Mouse (Mus musculus) MEL (cell line): ENCODE measurements around the gene Spop. TPM values are rescaled to one million over a fixed set of nuclear protein-coding genes. Genes with fewer than 3 reads are reported as not detected.

ENCODE experiments used
- DNase-seq: peaks from one replicate; pipeline ENCODE4 v3.0.0; 2011; ENCODE audit warnings: low read depth, low spot score
- H3K27ac ChIP-seq: 2 replicates; pipeline ENCODE4 v1.5.1; 2012; ENCODE audit warnings: low read depth, mild to moderate bottlenecking, control low read depth, low read length, moderate library complexity; ENCODE audit not compliant: control insufficient read depth
- H3K27me3 ChIP-seq, 2 experiments: fragments of 150-350 bp in 1 of 2; sonication (generic) in 1 of 2; 2 replicates each; pipeline ENCODE4 v1.6.1; 2012; ENCODE audit warnings: low read length in 2 of 2, mild to moderate bottlenecking in 2 of 2, improper control_type of control experiment in 1 of 2, moderate library complexity in 1 of 2; ENCODE audit not compliant: insufficient read depth in 2 of 2, control insufficient read depth in 1 of 2
- H3K36me3 ChIP-seq, 2 experiments: 2 replicates each; pipeline ENCODE4 v1.6.1; 2012 to 2014; ENCODE audit warnings: low read length in 2 of 2, improper control_type of control experiment in 1 of 2, inconsistent platforms in 1 of 2, mild to moderate bottlenecking in 1 of 2; ENCODE audit not compliant: insufficient read depth in 2 of 2, control insufficient read depth in 1 of 2
- H3K4me1 ChIP-seq, 2 experiments: fragments of 150-350 bp in 1 of 2; sonication (generic) in 1 of 2; 2 replicates each; pipeline ENCODE4 v1.6.1; 2012; ENCODE audit warnings: low read length in 2 of 2, improper control_type of control experiment in 1 of 2, mild to moderate bottlenecking in 1 of 2; ENCODE audit not compliant: insufficient read depth in 2 of 2, control insufficient read depth in 1 of 2
- H3K4me3 ChIP-seq, 2 experiments: fragments of 150-350 bp in 1 of 2; sonication (generic) in 1 of 2; 2 replicates each; pipeline ENCODE4 v1.5.1; 2012; ENCODE audit warnings: low read depth in 2 of 2, low read length in 2 of 2, mild to moderate bottlenecking in 2 of 2, moderate library complexity in 2 of 2, control low read depth in 1 of 2, improper control_type of control experiment in 1 of 2; ENCODE audit not compliant: control insufficient read depth in 1 of 2, insufficient read depth in 1 of 2
- H3K79me2 ChIP-seq: 2 replicates; pipeline ENCODE4 v1.6.1; 2012; ENCODE audit warnings: mild to moderate bottlenecking, low read length, moderate library complexity; ENCODE audit not compliant: control insufficient read depth, poor library complexity, insufficient read depth
- H3K9ac ChIP-seq: 2 replicates; pipeline ENCODE4 v1.6.1; 2012; ENCODE audit warnings: low read depth, mild to moderate bottlenecking, control low read depth, low read length, moderate library complexity; ENCODE audit not compliant: control insufficient read depth, poor library complexity, severe bottlenecking
- H3K9me3 ChIP-seq: fragments of 150-350 bp; sonication (generic); replicated peaks from 2 replicates; pipeline ENCODE4 v1.6.1; 2012; ENCODE audit warnings: mild to moderate bottlenecking, low read length, improper control_type of control experiment, moderate library complexity; ENCODE audit not compliant: insufficient read depth
- BHLHE40 ChIP-seq: IDR thresholded peaks from 2 replicates; pipeline ENCODE4 v1.6.1; 2012; ENCODE audit warnings: low read depth, mild to moderate bottlenecking, inconsistent platforms, low read length, improper control_type of control experiment, borderline replicate concordance
- CHD1 ChIP-seq: IDR thresholded peaks from 2 replicates; pipeline ENCODE4 v1.6.1; 2012; ENCODE audit warnings: low read depth, mild to moderate bottlenecking, inconsistent platforms, low read length, improper control_type of control experiment
- CTCF ChIP-seq, 3 experiments: IDR thresholded peaks in 2 of 3; conservative IDR thresholded peaks in 1 of 3; 2 replicates each; pipeline ENCODE4 v1.5.1; 2011 to 2012; ENCODE audit warnings: low read length in 3 of 3, low read depth in 2 of 3, mild to moderate bottlenecking in 2 of 3, improper control_type of control experiment in 1 of 3, inconsistent platforms in 1 of 3, mixed read lengths in 1 of 3, moderate library complexity in 1 of 3; ENCODE audit not compliant: control insufficient read depth in 1 of 3, insufficient read depth in 1 of 3, poor library complexity in 1 of 3, severe bottlenecking in 1 of 3
- EP300 ChIP-seq, 2 experiments: IDR thresholded peaks; 2 replicates each; pipeline ENCODE4 v1.6.1; 2011; ENCODE audit warnings: improper control_type of control experiment in 2 of 2, low read length in 2 of 2, low read depth in 1 of 2, mild to moderate bottlenecking in 1 of 2
- ETS1 ChIP-seq: IDR thresholded peaks from 2 replicates; pipeline ENCODE4 v1.6.1; 2012; ENCODE audit warnings: low read depth, mild to moderate bottlenecking, inconsistent platforms, low read length, improper control_type of control experiment, moderate library complexity
- GABPA ChIP-seq: IDR thresholded peaks from 2 replicates; pipeline ENCODE4 v1.6.1; 2012; ENCODE audit warnings: low read depth, mild to moderate bottlenecking, inconsistent platforms, low read length, improper control_type of control experiment, moderate library complexity
- KAT2A ChIP-seq: conservative IDR thresholded peaks from 2 replicates; pipeline ENCODE4 v1.6.1; 2012; ENCODE audit warnings: low read depth, low read length, improper control_type of control experiment, inconsistent platforms
- MAFK ChIP-seq: IDR thresholded peaks from 2 replicates; pipeline ENCODE4 v1.6.1; 2011; ENCODE audit warnings: low read depth, mild to moderate bottlenecking, low read length, improper control_type of control experiment, borderline replicate concordance
- MEF2A ChIP-seq: IDR thresholded peaks from 2 replicates; pipeline ENCODE4 v1.6.1; 2014; ENCODE audit warnings: low read depth, mild to moderate bottlenecking, inconsistent platforms, low read length, improper control_type of control experiment; ENCODE audit not compliant: poor library complexity, insufficient replicate concordance, severe bottlenecking; ENCODE audit errors: extremely low read depth
- NRF1 ChIP-seq: IDR thresholded peaks from 2 replicates; pipeline ENCODE4 v1.6.1; 2014; ENCODE audit warnings: low read depth, mild to moderate bottlenecking, inconsistent platforms, low read length, improper control_type of control experiment, moderate library complexity; ENCODE audit not compliant: poor library complexity, insufficient read depth, severe bottlenecking
- POLR2AphosphoS5 ChIP-seq: IDR thresholded peaks from 2 replicates; pipeline ENCODE4 v1.6.1; 2012; ENCODE audit warnings: low read depth, borderline replicate concordance, mild to moderate bottlenecking, inconsistent platforms, low read length, moderate library complexity, mixed read lengths
- RAD21 ChIP-seq: IDR thresholded peaks from 2 replicates; pipeline ENCODE4 v1.6.1; 2011; ENCODE audit warnings: mild to moderate bottlenecking, low read depth, low read length, improper control_type of control experiment
- SIN3A ChIP-seq: IDR thresholded peaks from 2 replicates; pipeline ENCODE4 v1.6.1; 2012; ENCODE audit warnings: low read length, improper control_type of control experiment, inconsistent platforms
- SMC3 ChIP-seq: IDR thresholded peaks from 2 replicates; pipeline ENCODE4 v1.6.1; 2011; ENCODE audit warnings: low read depth, low read length, improper control_type of control experiment
- TCF12 ChIP-seq: IDR thresholded peaks from 2 replicates; pipeline ENCODE4 v1.6.1; 2014; ENCODE audit warnings: low read depth, mild to moderate bottlenecking, inconsistent platforms, low read length, improper control_type of control experiment, moderate library complexity
- USF1 ChIP-seq: IDR thresholded peaks from 2 replicates; pipeline ENCODE4 v1.6.1; 2014; ENCODE audit warnings: low read depth, mild to moderate bottlenecking, inconsistent platforms, low read length, improper control_type of control experiment, moderate library complexity
- ZC3H11A ChIP-seq: IDR thresholded peaks from 2 replicates; pipeline ENCODE4 v1.6.1; 2012; ENCODE audit warnings: low read depth, mild to moderate bottlenecking, inconsistent platforms, low read length, improper control_type of control experiment
- ZKSCAN1 ChIP-seq: IDR thresholded peaks from 2 replicates; pipeline ENCODE4 v1.6.1; 2012; ENCODE audit warnings: low read depth, mild to moderate bottlenecking, inconsistent platforms, low read length, improper control_type of control experiment, moderate library complexity
- ZMIZ1 ChIP-seq: IDR thresholded peaks from 2 replicates; pipeline ENCODE4 v1.6.1; 2012; ENCODE audit warnings: low read depth, mild to moderate bottlenecking, inconsistent platforms, low read length, improper control_type of control experiment, moderate library complexity
- ZNF384 ChIP-seq: IDR thresholded peaks from 2 replicates; pipeline ENCODE4 v1.6.1; 2012; ENCODE audit warnings: low read depth, mild to moderate bottlenecking, inconsistent platforms, low read length, improper control_type of control experiment
- polyA plus RNA-seq, 2 experiments: library from polyadenylated mRNA; stranded (reverse) in 1 of 2; unstranded in 1 of 2; fragments of >175 nt in 1 of 2; fragments of >200 nt in 1 of 2; gene quantifications; 2 replicates each; pipeline versions ENCODE4 v1.2.1 to v1.2.4; 2012; ENCODE audit warnings: low replicate concordance in 2 of 2, low read depth in 1 of 2; ENCODE audit not compliant: insufficient read length in 2 of 2, insufficient read depth in 1 of 2, missing spikeins in 1 of 2
- total RNA-seq: library from RNA; depleted of rRNA; stranded (reverse); fragments of 300-350 nt; gene quantifications from 2 replicates; pipeline ENCODE4 v1.2.3, GENCODE M21; 2012

Gene Spop
- total and polyA plus RNA-seq, 3 experiments, result 41.5 to 84.0 TPM; not detected in 1

DNA sequence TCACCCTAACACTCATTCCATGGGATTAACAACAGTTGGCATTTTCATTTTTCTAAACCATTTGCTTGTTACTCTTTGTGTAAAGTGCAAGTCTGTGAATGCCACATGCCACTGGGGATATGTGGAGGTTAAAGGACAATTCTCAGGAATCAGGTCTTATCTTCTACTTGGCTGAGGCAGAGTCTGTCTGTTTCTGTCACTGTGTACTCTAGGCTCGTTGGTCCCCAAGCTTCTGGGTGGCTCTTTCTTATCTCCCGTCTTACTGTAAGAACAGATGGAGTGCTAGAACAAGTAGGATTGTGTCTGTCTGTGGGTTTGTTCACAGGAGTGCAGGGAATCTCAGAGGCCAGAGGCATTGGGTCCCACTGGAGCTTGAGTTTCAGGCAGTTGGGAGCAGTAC lies 17.5 kb downstream of the Spop start (continued):
- TF ChIP-seq MAFK, result no peak
- TF ChIP-seq CHD1, result no peak
- no peak for TF ChIP-seq ZMIZ1
- no peak for TF ChIP-seq MEF2A
- peak in 1 of 2 experiments; percentile 16; a peak in 1 of 4 replicates for TF ChIP-seq EP300 (IDR thresholded peaks at IDR 0.05; ENCODE audit: low read depth in 1 of 2, low read length in 2 of 2)
- TF ChIP-seq GABPA, result no peak

DNA sequence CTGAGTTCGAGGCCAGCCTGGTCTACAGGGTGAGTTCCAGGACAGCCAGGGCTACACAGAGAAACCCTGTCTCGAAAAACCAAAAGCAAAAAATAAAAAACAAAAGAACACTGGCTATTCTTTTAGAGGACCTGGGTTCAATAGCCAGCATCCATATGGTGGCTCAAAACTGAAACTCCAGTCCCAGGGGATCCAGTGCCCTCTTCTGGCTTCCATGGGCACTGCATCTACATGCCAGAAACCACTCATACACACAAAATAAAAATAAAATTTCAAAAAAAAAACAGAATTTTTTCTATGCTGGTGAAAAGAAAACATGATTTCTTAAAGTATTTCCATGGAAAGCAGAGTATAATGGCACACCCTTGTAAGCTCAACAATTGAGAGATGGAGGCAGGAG lies 18.3 kb downstream of the Spop start:
- peaks cover 27% of the 10 kb centered on the region for H3K79me2 ChIP-seq
- peaks cover 6 to 31% of the 10 kb centered on the region in 2 experiments for H3K36me3 ChIP-seq
- no peak overlapping the region for H3K4me3 ChIP-seq
- TF ChIP-seq SIN3A, result no peak
- no peak for TF ChIP-seq ETS1
- no peak for TF ChIP-seq KAT2A
- no peak for TF ChIP-seq NRF1
- TF ChIP-seq SMC3, result peak; percentile 61
- TF ChIP-seq ZNF384, result no peak
- TF ChIP-seq ZC3H11A, result no peak
- peak; percentile 58 to 74 (median 72) for TF ChIP-seq CTCF (IDR thresholded peaks at IDR 0.05 in 2 of 3, conservative IDR thresholded peaks at IDR 0.05 in 1 of 3; ENCODE audit: control insufficient read depth in 1 of 3, insufficient read depth in 1 of 3, low read depth in 2 of 3, low read length in 3 of 3, poor library complexity in 1 of 3, severe bottlenecking in 1 of 3)
- peak; percentile 57 for TF ChIP-seq RAD21
- TF ChIP-seq GABPA, result no peak
- H3K9me3 ChIP-seq, result no peaks in the 10 kb centered on the region
- peak; percentile 62 for DNase-seq
- no peak overlapping the region for H3K9ac ChIP-seq
- H3K4me1 ChIP-seq, result peaks cover 13 to 14% of the 10 kb centered on the region in 2 experiments
- H3K27ac ChIP-seq, result no peak overlapping the region
- H3K27me3 ChIP-seq, result no peaks in the 10 kb centered on the region

GRCm38 (mm10) chr11:95445371-95445770 lies 31.5 kb downstream of the Spop start:
- DNase-seq, result no peak
- H3K27ac ChIP-seq, result no peak overlapping the region
- no peak for TF ChIP-seq CHD1
- no peak for TF ChIP-seq NRF1
- no peak for TF ChIP-seq ETS1
- TF ChIP-seq ZKSCAN1, result no peak
- TF ChIP-seq USF1, result no peak
- TF ChIP-seq BHLHE40, result no peak
- TF ChIP-seq POLR2AphosphoS5, result no peak
- no peak for TF ChIP-seq ZMIZ1
- TF ChIP-seq TCF12, result no peak
- no peaks in the 10 kb centered on the region for H3K9me3 ChIP-seq
- no peaks in the 10 kb centered on the region for H3K4me1 ChIP-seq
- peaks cover 5% of the 10 kb centered on the region for H3K79me2 ChIP-seq
- H3K9ac ChIP-seq, result no peak overlapping the region
- H3K27me3 ChIP-seq, result no peaks in the 10 kb centered on the region
- H3K4me3 ChIP-seq, result no peak overlapping the region
- peaks cover 3 to 16% of the 10 kb centered on the region in 2 experiments; a peak in 3 of 4 replicates for H3K36me3 ChIP-seq
